Mouse (Mus musculus) G1E (cell line): ENCODE measurements around the gene Cntn5.

Experiments used
- CTCF ChIP-seq: IDR thresholded peaks from 2 replicates; pipeline ENCODE4 v1.5.1; 2012; ENCODE audit warnings: low read depth, low read length, inconsistent platforms, mixed read lengths
- GATA2 ChIP-seq: IDR thresholded peaks from 2 replicates; pipeline ENCODE4 v1.6.1; 2012; ENCODE audit warnings: low read depth, low read length, inconsistent platforms, borderline replicate concordance
- POLR2AphosphoS5 ChIP-seq: IDR thresholded peaks from 2 replicates; pipeline ENCODE4 v1.6.1; 2012; ENCODE audit warnings: low read depth, low read length, inconsistent platforms; ENCODE audit not compliant: insufficient replicate concordance
- TAL1 ChIP-seq: conservative IDR thresholded peaks from 2 replicates; pipeline ENCODE4 v1.6.1; 2012; ENCODE audit warnings: low read depth, low read length, inconsistent platforms, mixed read lengths

DNA sequence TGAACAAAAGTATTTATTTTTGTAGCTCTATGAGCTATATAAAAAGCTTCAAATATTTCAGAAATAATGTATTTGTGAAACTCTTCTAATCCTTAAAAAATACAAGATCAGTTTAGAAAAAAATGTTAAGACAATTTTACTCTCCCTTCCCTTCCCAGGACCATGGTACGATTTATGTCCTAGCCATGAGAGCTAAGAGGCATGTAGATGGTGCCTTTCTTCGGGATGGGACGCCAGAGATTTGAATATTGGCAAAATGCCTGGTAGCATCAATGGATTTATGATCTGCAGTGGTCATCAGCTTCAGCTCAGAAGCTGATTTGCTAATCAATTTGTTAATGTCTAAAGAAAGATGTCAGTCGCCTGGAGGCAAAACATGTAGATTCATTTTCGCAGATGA, 258.6 kb downstream of the Cntn5 start:
- no peak for TF ChIP-seq GATA2
- TF ChIP-seq CTCF, result no peak
- TF ChIP-seq TAL1, result no peak
- no peak for TF ChIP-seq POLR2AphosphoS5
